Mouse (Mus musculus): ENCODE measurements around the gene Zfp428. TPM values are rescaled to one million over a fixed set of nuclear protein-coding genes. Genes with fewer than 3 reads are reported as not detected.

The Zfp428 gene
- total and polyA plus RNA-seq, 2 experiments from 2014 or later: 24.8 to 39.3 TPM

GRCm38 (mm10) chr7:24476856-24477255 is 29.9 kb upstream of the Zfp428 start:
- 66% methylated on average over 7 of the region's 7 CpGs for WGBS
- Histone ChIP-seq H3K27ac (ENCODE audit: low read depth) (no peak overlapping the region), H3K4me3 (ENCODE audit: low read depth, low read length) (no peak overlapping the region), H3K9me3 (replicated peaks; ENCODE audit: control insufficient read depth, low read length) (no peaks in the 10 kb centered on the region), H3K9ac (replicated peaks; ENCODE audit: low read depth, low read length) (no peak overlapping the region), H3K4me2 (ENCODE audit: low read depth, low read length) (no peak overlapping the region), H3K4me1 (ENCODE audit: control insufficient read depth, insufficient read depth) (peaks cover 6% of the 10 kb centered on the region; the same call in 1 of the 2 replicates), H3K36me3 (replicated peaks; ENCODE audit: control insufficient read depth, insufficient read depth, low read length) (peaks cover 3% of the 10 kb centered on the region; the same call in 1 of the 2 replicates), H3K27me3 (ENCODE audit: control insufficient read depth, insufficient read depth, low read length) (peaks cover 17% of the 10 kb centered on the region)
- no peak for TF ChIP-seq EP300 (IDR thresholded peaks at IDR 0.05; ENCODE audit: low read depth)
- TF ChIP-seq CTCF (IDR thresholded peaks at IDR 0.05; ENCODE audit: low read depth): no peak
- ATAC-seq (ENCODE audit: insufficient read depth, low read depth): no peak
- no peak for DNase-seq (ENCODE audit: low spot score)

GRCm38 (mm10) chr7:24478911-24479310 is 27.9 kb upstream of the Zfp428 start:
- 0 out of 2 replicates have a peak, but pooled peaks cover 3% of the 10 kb centered on the region for H3K36me3 ChIP-seq (replicated peaks; ENCODE audit: control insufficient read depth, insufficient read depth, low read length)
- ATAC-seq (ENCODE audit: insufficient read depth, low read depth): no peak
- H3K4me3 ChIP-seq (ENCODE audit: low read depth, low read length): no peak overlapping the region
- H3K27me3 ChIP-seq (ENCODE audit: control insufficient read depth, insufficient read depth, low read length): peaks cover 26% of the 10 kb centered on the region
- no peak for DNase-seq (ENCODE audit: low spot score)
- H3K9ac ChIP-seq (replicated peaks; ENCODE audit: low read depth, low read length): no peak overlapping the region
- 76% methylated on average over 5 of the region's 5 CpGs for WGBS
- no peaks in the 10 kb centered on the region for H3K9me3 ChIP-seq (replicated peaks; ENCODE audit: control insufficient read depth, low read length)
- H3K4me1 ChIP-seq (ENCODE audit: control insufficient read depth, insufficient read depth): peaks cover 6% of the 10 kb centered on the region; the same call in 1 of the 2 replicates
- no peak overlapping the region for H3K4me2 ChIP-seq (ENCODE audit: low read depth, low read length)
- TF ChIP-seq EP300 (IDR thresholded peaks at IDR 0.05; ENCODE audit: low read depth): no peak
- no peak overlapping the region for H3K27ac ChIP-seq (ENCODE audit: low read depth)

- Histone ChIP-seq H3K27ac (ENCODE audit: low read depth) (no peak overlapping the region), H3K36me3 (replicated peaks; ENCODE audit: control insufficient read depth, insufficient read depth, low read length) (0 out of 2 replicates have a peak, but pooled peaks cover 3% of the 10 kb centered on the region), H3K9ac (replicated peaks; ENCODE audit: low read depth, low read length) (no peak overlapping the region), H3K4me3 (ENCODE audit: low read depth, low read length) (no peak overlapping the region), H3K9me3 (replicated peaks; ENCODE audit: control insufficient read depth, low read length) (no peaks in the 10 kb centered on the region), H3K4me2 (ENCODE audit: low read depth, low read length) (no peak overlapping the region), H3K27me3 (ENCODE audit: control insufficient read depth, insufficient read depth, low read length) (peaks cover 34% of the 10 kb centered on the region), H3K4me1 (ENCODE audit: control insufficient read depth, insufficient read depth) (peaks cover 6% of the 10 kb centered on the region; the same call in 1 of the 2 replicates)
- no peak for TF ChIP-seq EP300 (IDR thresholded peaks at IDR 0.05; ENCODE audit: low read depth)
- TF ChIP-seq CTCF (IDR thresholded peaks at IDR 0.05; ENCODE audit: low read depth): no peak
- 89% methylated on average over 2 of the region's 2 CpGs for WGBS
- no peak for ATAC-seq (ENCODE audit: insufficient read depth, low read depth)
- no peak for DNase-seq (ENCODE audit: low spot score)
Measured at GRCm38 (mm10) chr7:24479685-24480084, 27.1 kb upstream of the Zfp428 start.

- ATAC-seq (ENCODE audit: insufficient read depth, low read depth): no peak
- no peak for DNase-seq (ENCODE audit: low spot score)
- H3K4me2 ChIP-seq (ENCODE audit: low read depth, low read length): no peak overlapping the region
- TF ChIP-seq CTCF (IDR thresholded peaks at IDR 0.05; ENCODE audit: low read depth): no peak
- TF ChIP-seq EP300 (IDR thresholded peaks at IDR 0.05; ENCODE audit: low read depth): no peak
- no peak overlapping the region for H3K4me3 ChIP-seq (ENCODE audit: low read depth, low read length)
- peaks cover 6% of the 10 kb centered on the region; the same call in 1 of the 2 replicates for H3K4me1 ChIP-seq (ENCODE audit: control insufficient read depth, insufficient read depth)
- H3K27ac ChIP-seq (ENCODE audit: low read depth): no peak overlapping the region
- 57% methylated on average over 18 of the region's 18 CpGs for WGBS
- no peak overlapping the region for H3K9ac ChIP-seq (replicated peaks; ENCODE audit: low read depth, low read length)
- no peaks in the 10 kb centered on the region for H3K36me3 ChIP-seq (replicated peaks; ENCODE audit: control insufficient read depth, insufficient read depth, low read length)
- H3K9me3 ChIP-seq (replicated peaks; ENCODE audit: control insufficient read depth, low read length): no peaks in the 10 kb centered on the region
- H3K27me3 ChIP-seq (ENCODE audit: control insufficient read depth, insufficient read depth, low read length): peaks cover 35% of the 10 kb centered on the region
Measured at GRCm38 (mm10) chr7:24480121-24480941, 26.5 kb upstream of the Zfp428 start.

GRCm38 (mm10) chr7:24480986-24481473 is 25.8 kb upstream of the Zfp428 start:
- WGBS: 15% methylated on average over 14 of the region's 14 CpGs
- peaks cover 35% of the 10 kb centered on the region for H3K27me3 ChIP-seq (ENCODE audit: control insufficient read depth, insufficient read depth, low read length)

More at GRCm38 (mm10) chr7:24480986-24481473, 25.8 kb upstream of the Zfp428 start:
- TF ChIP-seq CTCF (IDR thresholded peaks at IDR 0.05; ENCODE audit: low read depth) (no peak), EP300 (IDR thresholded peaks at IDR 0.05; ENCODE audit: low read depth) (no peak)
- Histone ChIP-seq H3K9me3 (replicated peaks; ENCODE audit: control insufficient read depth, low read length) (no peaks in the 10 kb centered on the region), H3K4me2 (ENCODE audit: low read depth, low read length) (peak overlapping the region; percentile 88), H3K4me3 (ENCODE audit: low read depth, low read length) (peak overlapping the region; percentile 62), H3K4me1 (ENCODE audit: control insufficient read depth, insufficient read depth) (peaks cover 6% of the 10 kb centered on the region; the same call in 1 of the 2 replicates), H3K36me3 (replicated peaks; ENCODE audit: control insufficient read depth, insufficient read depth, low read length) (no peaks in the 10 kb centered on the region), H3K9ac (replicated peaks; ENCODE audit: low read depth, low read length) (no peak overlapping the region), H3K27ac (ENCODE audit: low read depth) (no peak overlapping the region)
- no peak for DNase-seq (ENCODE audit: low spot score)
- ATAC-seq (ENCODE audit: insufficient read depth, low read depth): no peak

Data from heart, postnatal 0 days (tissue).